Mouse (Mus musculus) brain, embryonic 14.5 days (tissue): ENCODE measurements at regions not wholly inside any gene's neighbourhood (a gene's known extent, or its start where the extent isn't known, plus 50 kb on each side); places are given as distances from the start of the nearest gene placed in this dataset.

Experiments
- DNase-seq: peaks from one replicate; pipeline ENCODE4 v3.0.0-alpha.2; 2011; ENCODE audit warnings: low read depth
- CTCF ChIP-seq: fragments of 200-500 bp; IDR thresholded peaks from 2 replicates; pipeline ENCODE4 v1.5.1; 2012; ENCODE audit warnings: inconsistent platforms, mild to moderate bottlenecking, moderate library complexity, borderline replicate concordance; ENCODE audit not compliant: insufficient read depth, insufficient read length; ENCODE audit errors: extremely low read depth
- POLR2A ChIP-seq: fragments of 200-500 bp; IDR thresholded peaks from 2 replicates; pipeline ENCODE4 v1.6.1; 2012; ENCODE audit warnings: mild to moderate bottlenecking, inconsistent platforms, borderline replicate concordance; ENCODE audit not compliant: poor library complexity, insufficient read depth, insufficient read length, severe bottlenecking; ENCODE audit errors: extremely low read depth

GRCm38 (mm10) chr13:84565644-84566532, 343.8 kb downstream of the Tmem161b start:
- TF ChIP-seq CTCF (no peak), POLR2A (no peak)
- peak; percentile 93 for DNase-seq

GRCm38 (mm10) chr13:84566533-84566832, 344.4 kb downstream of the Tmem161b start:
- no peak for TF ChIP-seq CTCF
- no peak for TF ChIP-seq POLR2A
- DNase-seq = no peak

- TF ChIP-seq CTCF = no peak
- TF ChIP-seq POLR2A = no peak
- peak; percentile 91 for DNase-seq
These were observed 347.3 kb downstream of the Tmem161b start for GRCm38 (mm10) chr13:84569371-84569770.

- TF ChIP-seq CTCF = no peak
- TF ChIP-seq POLR2A = no peak
- DNase-seq = peak; percentile 60
These were observed 348.1 kb downstream of the Tmem161b start for GRCm38 (mm10) chr13:84570206-84570605.

GRCm38 (mm10) chr13:84570984-84571844, 349.1 kb downstream of the Tmem161b start:
- peak; percentile 99 for DNase-seq
- TF ChIP-seq POLR2A (no peak), CTCF (no peak)

- DNase-seq = no peak
- no peak for TF ChIP-seq CTCF
- TF ChIP-seq POLR2A = no peak
These were observed 349.7 kb downstream of the Tmem161b start for GRCm38 (mm10) chr13:84571845-84572193.

- TF ChIP-seq CTCF (no peak), POLR2A (no peak)
- DNase-seq = peak; percentile 58
These were observed 350.1 kb downstream of the Tmem161b start for GRCm38 (mm10) chr13:84572231-84572630.

GRCm38 (mm10) chr13:84596585-84597142, 374.6 kb downstream of the Tmem161b start:
- DNase-seq = peak; percentile 44
- no peak for TF ChIP-seq CTCF
- TF ChIP-seq POLR2A = no peak

- DNase-seq = no peak
- TF ChIP-seq POLR2A (no peak), CTCF (no peak)
These were observed 380.5 kb downstream of the Tmem161b start for GRCm38 (mm10) chr13:84602612-84603011.

GRCm38 (mm10) chr13:84612497-84612896, 390.4 kb downstream of the Tmem161b start:
- TF ChIP-seq POLR2A (no peak), CTCF (no peak)
- DNase-seq = peak; percentile 33

GRCm38 (mm10) chr13:84613004-84613403, 390.9 kb downstream of the Tmem161b start:
- TF ChIP-seq CTCF = peak; percentile 30; the same call in 1 of the 2 replicates
- no peak for TF ChIP-seq POLR2A
- DNase-seq = peak; percentile 65

- DNase-seq = peak; percentile 67
- TF ChIP-seq POLR2A (no peak), CTCF (no peak)
These were observed 402.6 kb downstream of the Tmem161b start for GRCm38 (mm10) chr13:84624691-84625090.

GRCm38 (mm10) chr13:84625527-84625926, 403.4 kb downstream of the Tmem161b start:
- DNase-seq = no peak
- TF ChIP-seq CTCF (no peak), POLR2A (no peak)
